Mouse (Mus musculus) forebrain, embryonic 15.5 days (tissue): ENCODE results near the gene Ppip5k1. TPM values are rescaled to one million over a fixed set of nuclear protein-coding genes. Genes with fewer than 3 reads are reported as not detected.

Experiments used
- ATAC-seq: fragments of 200-750 bp; cut with Nextera tagmentation; replicated peaks from 2 replicates; pipeline ENCODE4 v1.8.0; 2017; ENCODE audit warnings: mild to moderate bottlenecking, moderate TSS enrichment, moderate library complexity
- H3K27ac ChIP-seq: fragments of 300-500 bp; sonication (generic); replicated peaks from 2 replicates; pipeline ENCODE4 v1.5.1; 2015; ENCODE audit warnings: mild to moderate bottlenecking, inconsistent platforms
- H3K27me3 ChIP-seq: fragments of 300-500 bp; sonication (generic); 2 replicates; pipeline ENCODE4 v1.6.1; 2015; ENCODE audit warnings: inconsistent platforms
- H3K36me3 ChIP-seq: fragments of 300-500 bp; sonication (generic); 2 replicates; pipeline ENCODE4 v1.6.1; 2015; ENCODE audit warnings: mild to moderate bottlenecking, inconsistent platforms
- H3K4me1 ChIP-seq: fragments of 300-500 bp; sonication (generic); 2 replicates; pipeline ENCODE4 v1.6.1; 2015; ENCODE audit warnings: inconsistent platforms
- H3K4me2 ChIP-seq: fragments of 300-500 bp; sonication (generic); replicated peaks from 2 replicates; pipeline ENCODE4 v1.6.1; 2015; ENCODE audit warnings: mild to moderate bottlenecking, inconsistent platforms
- H3K4me3 ChIP-seq: fragments of 300-500 bp; sonication (generic); 2 replicates; pipeline ENCODE4 v1.5.1; 2015; ENCODE audit warnings: mild to moderate bottlenecking, inconsistent platforms
- H3K9ac ChIP-seq: fragments of 300-500 bp; sonication (generic); replicated peaks from 2 replicates; pipeline ENCODE4 v1.6.1; 2015; ENCODE audit warnings: mild to moderate bottlenecking, inconsistent platforms
- H3K9me3 ChIP-seq: fragments of 300-500 bp; sonication (generic); 2 replicates; pipeline ENCODE4 v1.6.1; 2016; ENCODE audit warnings: inconsistent platforms
- WGBS: fragments of 180-500 bp; shearing (Covaris S2); methylation state at CpG from one replicate; pipeline ENCODE4 v1.1.7; 2015; ENCODE audit warnings: mixed read lengths; 5-methylcytosine and 5-hydroxymethylcytosine counted together
- polyA plus RNA-seq: library from polyadenylated mRNA; unstranded; fragments of >200 nt; fragmentation: Nextera tagmentation; extraction: Ambion mirVana; gene quantifications from 2 replicates; pipeline ENCODE4 v1.2.1, GENCODE M21; 2015

Ppip5k1 gene
- polyA plus RNA-seq, 1 experiment from 2014 or later: 13.8 TPM

GRCm38 (mm10) chr2:121271236-121271927 lies 83.8 kb downstream of the Ppip5k1 start, which contains the start of gene Trp53bp1:
TSS of gene Trp53bp1 (minus strand) at chr2:121271407.
- ATAC-seq: peak; percentile 99
- Histone ChIP-seq H3K27me3 (no peaks in the 10 kb centered on the region), H3K4me3 (peak within 1 kb of the TSS; percentile 74), H3K4me1 (peaks cover 50% of the 10 kb centered on the region), H3K9me3 (no peaks in the 10 kb centered on the region), H3K9ac (peak within 1 kb of the TSS; percentile 84), H3K36me3 (peaks cover 23% of the 10 kb centered on the region), H3K27ac (peak within 1 kb of the TSS; percentile 92), H3K4me2 (peak within 1 kb of the TSS; percentile 54)
- WGBS: under 1% methylated on average over 37 of the region's 37 CpGs

DNA sequence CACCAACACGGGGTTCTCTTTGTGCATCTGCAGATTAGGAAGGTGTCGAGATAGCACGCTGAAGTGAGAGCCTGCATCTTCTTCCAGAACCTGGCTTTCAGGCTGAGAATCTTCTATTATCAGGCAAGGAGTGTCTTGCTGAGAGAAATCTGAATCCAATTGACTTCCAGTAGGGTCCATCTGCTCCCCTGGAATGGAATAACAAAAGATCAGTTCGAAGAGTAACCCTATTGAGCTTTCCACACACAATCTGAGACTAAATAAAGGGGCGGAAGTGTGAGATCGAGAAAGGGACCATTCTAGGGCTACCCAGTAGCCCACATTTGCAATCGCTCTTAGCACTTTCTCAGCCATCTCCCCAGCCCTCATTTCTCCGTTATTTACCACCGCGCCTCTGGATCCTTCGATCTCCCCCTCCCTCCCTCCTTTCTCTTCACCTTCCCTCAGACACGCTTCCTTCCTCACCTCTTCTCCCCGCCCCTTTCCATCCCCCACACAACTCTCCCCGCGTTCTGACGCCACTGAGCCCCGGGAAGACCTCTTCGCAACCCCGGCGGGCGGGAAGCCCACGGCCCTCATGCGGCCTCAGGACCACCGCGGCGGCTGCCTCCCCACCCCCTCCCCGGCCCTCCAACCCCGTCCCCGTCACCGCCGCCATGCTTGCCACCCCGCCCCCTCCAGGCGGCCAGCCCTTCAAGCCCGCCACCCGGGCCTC lies 84.5 kb downstream of the Ppip5k1 start:
- no peaks in the 10 kb centered on the region for H3K27me3 ChIP-seq
- peaks cover 23% of the 10 kb centered on the region for H3K36me3 ChIP-seq
- peak overlapping the region; percentile 48 for H3K4me2 ChIP-seq
- peaks cover 50% of the 10 kb centered on the region for H3K4me1 ChIP-seq
- peak; percentile 85 for ATAC-seq
- H3K9ac ChIP-seq: peak overlapping the region; percentile 84
- H3K27ac ChIP-seq: peak overlapping the region; percentile 92
- 2% methylated on average over 35 of the region's 35 CpGs for WGBS
- peak overlapping the region; percentile 74 for H3K4me3 ChIP-seq
- H3K9me3 ChIP-seq: no peaks in the 10 kb centered on the region

DNA sequence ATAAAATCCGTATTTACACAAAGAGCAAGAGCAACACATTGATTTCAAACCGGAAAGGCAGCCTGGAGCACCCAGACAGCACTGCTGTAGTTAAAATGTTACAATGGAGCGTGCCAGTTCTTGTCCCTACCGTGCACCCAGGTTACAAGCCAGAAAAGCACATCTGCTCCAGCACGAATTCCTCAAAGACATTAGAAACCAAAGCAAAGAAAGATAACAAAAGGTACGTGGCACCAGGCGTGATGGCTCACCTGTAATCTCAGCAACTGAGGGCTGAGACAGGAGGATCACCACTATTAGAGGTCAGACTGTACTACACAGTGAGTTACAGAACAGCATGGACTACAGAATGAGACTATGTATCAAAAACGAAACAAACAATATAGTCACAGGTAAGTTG lies 86.8 kb downstream of the Ppip5k1 start:
- Histone ChIP-seq H3K27ac (no peak overlapping the region), H3K4me1 (peaks cover 50% of the 10 kb centered on the region), H3K9ac (no peak overlapping the region), H3K36me3 (peaks cover 36% of the 10 kb centered on the region), H3K27me3 (no peaks in the 10 kb centered on the region), H3K9me3 (no peaks in the 10 kb centered on the region), H3K4me2 (no peak overlapping the region; the same call in 1 of the 2 replicates), H3K4me3 (no peak overlapping the region)
- no peak for ATAC-seq
- WGBS: 79% methylated on average over 8 of the region's 8 CpGs

Other genes starting within 250 kb of the Ppip5k1 start
- not detected in 2 replicates for gene Tgm7, start 245.6 kb downstream of the Ppip5k1 start, polyA plus RNA-seq
- gene Adal, start 215.0 kb downstream of the Ppip5k1 start, polyA plus RNA-seq: 29.7 and 36.9 TPM in 2 replicates
- gene Lcmt2, start 214.7 kb downstream of the Ppip5k1 start, polyA plus RNA-seq: 25.7 and 27.0 TPM in 2 replicates
- gene Tubgcp4, start 184.7 kb downstream of the Ppip5k1 start, polyA plus RNA-seq: 63.3 and 70.2 TPM in 2 replicates
- 10.4 and 10.7 TPM in 2 replicates for gene Zscan29, start 184.3 kb downstream of the Ppip5k1 start, polyA plus RNA-seq
- 186 and 197 TPM in 2 replicates for gene Trp53bp1, start 84.0 kb downstream of the Ppip5k1 start, polyA plus RNA-seq
- gene Map1a, start 65.8 kb downstream of the Ppip5k1 start, polyA plus RNA-seq: 9.4 and 13.9 TPM in 2 replicates
- gene Ckmt1, start 2.3 kb upstream of the Ppip5k1 start, polyA plus RNA-seq: 23.8 and 25.1 TPM in 2 replicates
- gene Strc, start 31.8 kb upstream of the Ppip5k1 start, polyA plus RNA-seq: 0.03 TPM in 1 of 2 replicates, not detected in the other
- gene Pdia3, start 58.4 kb upstream of the Ppip5k1 start, polyA plus RNA-seq: 311 and 322 TPM in 2 replicates
- gene Catsper2, start 58.4 kb upstream of the Ppip5k1 start, polyA plus RNA-seq: 3.8 and 4.2 TPM in 2 replicates
- 1.8 and 1.9 TPM in 2 replicates for gene Ell3, start 88.9 kb upstream of the Ppip5k1 start, polyA plus RNA-seq
- gene Serf2, start 93.8 kb upstream of the Ppip5k1 start, polyA plus RNA-seq: 330 and 368 TPM in 2 replicates
- gene Hypk, start 97.9 kb upstream of the Ppip5k1 start, polyA plus RNA-seq: 112 TPM in 2 replicates
- gene Serinc4, start 101.4 kb upstream of the Ppip5k1 start, polyA plus RNA-seq: 1.3 and 1.6 TPM in 2 replicates
- 69.9 and 73.1 TPM in 2 replicates for gene Mfap1b, start 118.7 kb upstream of the Ppip5k1 start, polyA plus RNA-seq
- gene Mfap1a, start 151.3 kb upstream of the Ppip5k1 start, polyA plus RNA-seq: 32.5 and 34.5 TPM in 2 replicates
- gene Wdr76, start 151.3 kb upstream of the Ppip5k1 start, polyA plus RNA-seq: 7.2 and 8.2 TPM in 2 replicates